Mouse (Mus musculus): ENCODE data around the gene Bcl7c. TPM values are rescaled to one million over a fixed set of nuclear protein-coding genes. Genes with fewer than 3 reads are reported as not detected.
A peak's percentile ranks its signal among the peaks of the same experiment; 100 is the strongest.
"Not testable (repeated sequence)": the region's sequence is repeated elsewhere in the genome, so short reads cannot be mapped to it uniquely, and the experiment has no call there.

The Bcl7c gene
- polyA plus RNA-seq, 1 experiment from 2014 or later, result 34.5 TPM

- Histone ChIP-seq H3K4me3 (ENCODE audit: low read length) (peak overlapping the region; percentile 91), H3K4me2 (ENCODE audit: low read depth, low read length) (peak overlapping the region; percentile 87), H3K27me3 (replicated peaks; ENCODE audit: control insufficient read depth, insufficient read depth, low read length) (no peaks in the 10 kb centered on the region), H3K9ac (ENCODE audit: low read depth, low read length) (peak overlapping the region; percentile 87), H3K36me3 (ENCODE audit: control insufficient read depth, insufficient read depth, low read length) (peaks cover 9% of the 10 kb centered on the region), H3K4me1 (ENCODE audit: control insufficient read depth, insufficient read depth, low read length) (peaks cover 14% of the 10 kb centered on the region), H3K9me3 (ENCODE audit: control insufficient read depth, low read length) (no peaks in the 10 kb centered on the region), H3K27ac (ENCODE audit: low read length) (peak overlapping the region; percentile 92)
- under 1% methylated on average over 54 of the region's 62 CpGs for WGBS
- peak; percentile 2; the same call in 1 of the 2 replicates for ATAC-seq
Observed at GRCm38 (mm10) chr7:127746494-127747491, 38.1 kb upstream of the Bcl7c start.

GRCm38 (mm10) chr7:127745652-127746493 is 37.1 kb upstream of the Bcl7c start:
- peak; percentile 91 for ATAC-seq
- peak overlapping the region; percentile 87 for H3K4me2 ChIP-seq (ENCODE audit: low read depth, low read length)
- H3K9ac ChIP-seq (ENCODE audit: low read depth, low read length), result peak overlapping the region; percentile 87
- no peaks in the 10 kb centered on the region for H3K27me3 ChIP-seq (replicated peaks; ENCODE audit: control insufficient read depth, insufficient read depth, low read length)
- under 1% methylated on average over 39 of the region's 39 CpGs for WGBS
- peaks cover 9% of the 10 kb centered on the region for H3K36me3 ChIP-seq (ENCODE audit: control insufficient read depth, insufficient read depth, low read length)
- H3K4me3 ChIP-seq (ENCODE audit: low read length), result peak overlapping the region; percentile 91
- no peaks in the 10 kb centered on the region for H3K9me3 ChIP-seq (ENCODE audit: control insufficient read depth, low read length)
- H3K27ac ChIP-seq (ENCODE audit: low read length), result peak overlapping the region; percentile 92
- H3K4me1 ChIP-seq (ENCODE audit: control insufficient read depth, insufficient read depth, low read length), result peaks cover 14% of the 10 kb centered on the region

GRCm38 (mm10) chr7:127745251-127745651 is 36.5 kb upstream of the Bcl7c start:
- H3K27ac ChIP-seq (ENCODE audit: low read length), result peak overlapping the region; percentile 92
- peak overlapping the region; percentile 87 for H3K9ac ChIP-seq (ENCODE audit: low read depth, low read length)
- H3K27me3 ChIP-seq (replicated peaks; ENCODE audit: control insufficient read depth, insufficient read depth, low read length), result no peaks in the 10 kb centered on the region
- peak; percentile 85 for ATAC-seq
- peak overlapping the region; percentile 91 for H3K4me3 ChIP-seq (ENCODE audit: low read length)
- H3K4me2 ChIP-seq (ENCODE audit: low read depth, low read length), result peak overlapping the region; percentile 87
- no peaks in the 10 kb centered on the region for H3K9me3 ChIP-seq (ENCODE audit: control insufficient read depth, low read length)
- H3K4me1 ChIP-seq (ENCODE audit: control insufficient read depth, insufficient read depth, low read length), result peaks cover 14% of the 10 kb centered on the region
- H3K36me3 ChIP-seq (ENCODE audit: control insufficient read depth, insufficient read depth, low read length), result peaks cover 9% of the 10 kb centered on the region
- under 1% methylated on average over 19 of the region's 19 CpGs for WGBS

- peak within 1 kb of the TSS; percentile 87 for H3K9ac ChIP-seq (ENCODE audit: low read depth, low read length)
- H3K4me3 ChIP-seq (ENCODE audit: low read length), result peak within 1 kb of the TSS; percentile 91
- H3K4me2 ChIP-seq (ENCODE audit: low read depth, low read length), result peak within 1 kb of the TSS; percentile 87
- no peak for ATAC-seq
- H3K4me1 ChIP-seq (ENCODE audit: control insufficient read depth, insufficient read depth, low read length), result peaks cover 14% of the 10 kb centered on the region
- H3K27me3 ChIP-seq (replicated peaks; ENCODE audit: control insufficient read depth, insufficient read depth, low read length), result no peaks in the 10 kb centered on the region
- H3K36me3 ChIP-seq (ENCODE audit: control insufficient read depth, insufficient read depth, low read length), result peaks cover 4% of the 10 kb centered on the region
- WGBS, result under 1% methylated on average over 26 of the region's 26 CpGs
- H3K9me3 ChIP-seq (ENCODE audit: control insufficient read depth, low read length), result no peaks in the 10 kb centered on the region
- H3K27ac ChIP-seq (ENCODE audit: low read length), result peak within 1 kb of the TSS; percentile 92
Observed at GRCm38 (mm10) chr7:127744366-127745045, 35.8 kb upstream of the Bcl7c start, which contains the start of gene Fbxl19. TSS of gene Fbxl19 (plus strand) at chr7:127744543.

- not testable (repeated sequence) for H3K4me2 ChIP-seq (ENCODE audit: low read depth, low read length); H3K4me1 ChIP-seq (ENCODE audit: control insufficient read depth, insufficient read depth, low read length); H3K4me3 ChIP-seq (ENCODE audit: low read length); H3K36me3 ChIP-seq (ENCODE audit: control insufficient read depth, insufficient read depth, low read length); H3K9ac ChIP-seq (ENCODE audit: low read depth, low read length); H3K27ac ChIP-seq (ENCODE audit: low read length); ATAC-seq; H3K9me3 ChIP-seq (ENCODE audit: control insufficient read depth, low read length); H3K27me3 ChIP-seq (replicated peaks; ENCODE audit: control insufficient read depth, insufficient read depth, low read length)
- no CpG with 5 or more reads among the region's 5 CpGs for WGBS
Observed at GRCm38 (mm10) chr7:127732066-127732465, 23.3 kb upstream of the Bcl7c start, which contains the start of gene Ctf2. TSS of gene Ctf2 (minus strand) at chr7:127732166.

- no peak for ATAC-seq
- 66% methylated on average over 4 of the region's 4 CpGs for WGBS
- H3K4me3 ChIP-seq (ENCODE audit: low read length), result no peak overlapping the region
- no peak overlapping the region for H3K9ac ChIP-seq (ENCODE audit: low read depth, low read length)
- H3K27me3 ChIP-seq (replicated peaks; ENCODE audit: control insufficient read depth, insufficient read depth, low read length), result no peaks in the 10 kb centered on the region
- H3K4me2 ChIP-seq (ENCODE audit: low read depth, low read length), result no peak overlapping the region
- H3K9me3 ChIP-seq (ENCODE audit: control insufficient read depth, low read length), result no peaks in the 10 kb centered on the region
- no peaks in the 10 kb centered on the region for H3K4me1 ChIP-seq (ENCODE audit: control insufficient read depth, insufficient read depth, low read length)
- no peak overlapping the region for H3K27ac ChIP-seq (ENCODE audit: low read length)
- no peaks in the 10 kb centered on the region for H3K36me3 ChIP-seq (ENCODE audit: control insufficient read depth, insufficient read depth, low read length)
Observed at GRCm38 (mm10) chr7:127730170-127730569, 21.4 kb upstream of the Bcl7c start.

- H3K4me3 ChIP-seq (ENCODE audit: low read length), result no peak overlapping the region
- H3K27me3 ChIP-seq (replicated peaks; ENCODE audit: control insufficient read depth, insufficient read depth, low read length), result no peaks in the 10 kb centered on the region
- H3K4me2 ChIP-seq (ENCODE audit: low read depth, low read length), result no peak overlapping the region
- no peak overlapping the region for H3K9ac ChIP-seq (ENCODE audit: low read depth, low read length)
- no peak for ATAC-seq
- H3K36me3 ChIP-seq (ENCODE audit: control insufficient read depth, insufficient read depth, low read length), result no peaks in the 10 kb centered on the region
- no peaks in the 10 kb centered on the region for H3K9me3 ChIP-seq (ENCODE audit: control insufficient read depth, low read length)
- 79% methylated on average over 7 of the region's 7 CpGs for WGBS
- H3K4me1 ChIP-seq (ENCODE audit: control insufficient read depth, insufficient read depth, low read length), result no peaks in the 10 kb centered on the region
- H3K27ac ChIP-seq (ENCODE audit: low read length), result no peak overlapping the region
Observed at GRCm38 (mm10) chr7:127727898-127728297, 19.2 kb upstream of the Bcl7c start.

- no peak overlapping the region for H3K9ac ChIP-seq (ENCODE audit: low read depth, low read length)
- WGBS, result 68% methylated on average over 6 of the region's 6 CpGs
- H3K36me3 ChIP-seq (ENCODE audit: control insufficient read depth, insufficient read depth, low read length), result no peaks in the 10 kb centered on the region
- H3K27me3 ChIP-seq (replicated peaks; ENCODE audit: control insufficient read depth, insufficient read depth, low read length), result no peaks in the 10 kb centered on the region
- no peak for ATAC-seq
- no peak overlapping the region for H3K4me2 ChIP-seq (ENCODE audit: low read depth, low read length)
- H3K4me3 ChIP-seq (ENCODE audit: low read length), result no peak overlapping the region
- no peak overlapping the region for H3K27ac ChIP-seq (ENCODE audit: low read length)
- no peaks in the 10 kb centered on the region for H3K4me1 ChIP-seq (ENCODE audit: control insufficient read depth, insufficient read depth, low read length)
- no peaks in the 10 kb centered on the region for H3K9me3 ChIP-seq (ENCODE audit: control insufficient read depth, low read length)
Observed at GRCm38 (mm10) chr7:127725924-127726323, 17.2 kb upstream of the Bcl7c start.
